Mouse (Mus musculus) ES-E14 (cell line): Measurements from ENCODE around the gene Ddx23.

Source experiments
- HCFC1 ChIP-seq: IDR thresholded peaks from 2 replicates; pipeline ENCODE4 v1.6.1; 2012; ENCODE audit warnings: low read length, inconsistent platforms, borderline replicate concordance; ENCODE audit not compliant: insufficient read depth
- MAFK ChIP-seq: IDR thresholded peaks from 2 replicates; pipeline ENCODE4 v1.6.1; 2014; ENCODE audit warnings: mild to moderate bottlenecking, low read depth, low read length, inconsistent platforms; ENCODE audit not compliant: insufficient read depth
- ZNF384 ChIP-seq: IDR thresholded peaks from 2 replicates; pipeline ENCODE4 v1.6.1; 2012; ENCODE audit warnings: low read depth, low read length, inconsistent platforms

GRCm38 (mm10) chr15:98696216-98696615 is 33.5 kb upstream of the Ddx23 start:
- no peak for TF ChIP-seq ZNF384
- no peak for TF ChIP-seq MAFK
- no peak for TF ChIP-seq HCFC1
